Mouse (Mus musculus) stomach, postnatal 0 days (tissue): ENCODE measurements around the gene Gm44790.

Experiments
- CTCF ChIP-seq: IDR thresholded peaks from 2 replicates; pipeline ENCODE4 v1.5.1; 2016; ENCODE audit warnings: antibody characterized with exemption, low read depth, mild to moderate bottlenecking, moderate library complexity
- EP300 ChIP-seq: optimal IDR thresholded peaks from 2 replicates; pipeline ENCODE3; 2016; ENCODE audit warnings: antibody characterized with exemption

- TF ChIP-seq EP300 (no peak), CTCF (no peak)
Observed at GRCm38 (mm10) chr6:86388461-86388860, 38.0 kb upstream of the Gm44790 start.
